Mouse (Mus musculus): ENCODE measurements at regions not wholly inside any gene's neighbourhood (a gene's known extent, or its start where the extent isn't known, plus 50 kb on each side); places are given as distances from the start of the nearest gene placed in this dataset.

- TF ChIP-seq CTCF (IDR thresholded peaks at IDR 0.05; ENCODE audit: borderline replicate concordance, extremely low read depth, insufficient read depth, insufficient read length) (no peak), POLR2A (IDR thresholded peaks at IDR 0.05; ENCODE audit: borderline replicate concordance, extremely low read depth, insufficient read depth, insufficient read length, poor library complexity, severe bottlenecking) (no peak)
These were observed 56.4 kb downstream of the Id4 start for GRCm38 (mm10) chr13:48317457-48317856.
